Mouse (Mus musculus) G1E (cell line): ENCODE measurements around the gene Tm9sf3.

Source experiments
- CTCF ChIP-seq: IDR thresholded peaks from 2 replicates; pipeline ENCODE4 v1.5.1; 2012; ENCODE audit warnings: low read depth, low read length, inconsistent platforms, mixed read lengths
- GATA1 ChIP-seq: IDR thresholded peaks from 2 replicates; pipeline ENCODE4 v1.6.1; 2012; ENCODE audit warnings: borderline replicate concordance, low read length, inconsistent platforms, mixed read lengths
- POLR2AphosphoS5 ChIP-seq: IDR thresholded peaks from 2 replicates; pipeline ENCODE4 v1.6.1; 2012; ENCODE audit warnings: low read depth, low read length, inconsistent platforms; ENCODE audit not compliant: insufficient replicate concordance

DNA sequence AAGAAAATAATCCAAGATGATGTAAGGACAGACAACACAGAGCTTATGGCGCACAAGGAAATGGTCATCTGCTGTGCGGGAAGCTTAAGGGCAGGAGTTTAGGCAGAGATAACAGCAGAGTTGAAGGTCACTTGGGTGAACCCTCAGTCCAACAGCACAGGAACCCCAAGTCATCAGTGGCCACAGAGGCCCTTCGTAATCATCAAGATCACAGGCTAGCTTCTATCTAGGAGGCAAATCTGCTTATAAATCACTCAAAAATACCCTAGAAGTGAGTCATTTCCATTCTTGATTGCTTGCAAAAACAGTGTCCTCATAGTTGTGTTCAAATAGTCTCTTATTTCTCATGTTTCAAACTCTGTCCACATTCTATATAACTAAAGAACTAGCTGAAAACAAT lies 15.5 kb downstream of the Tm9sf3 start:
- TF ChIP-seq CTCF = no peak
- TF ChIP-seq GATA1 = no peak
- TF ChIP-seq POLR2AphosphoS5 = no peak
